Mouse (Mus musculus): ENCODE data around the gene Fndc4. TPM values are rescaled to one million over a fixed set of nuclear protein-coding genes. Genes with fewer than 3 reads are reported as not detected.

Gene Fndc4
- polyA plus RNA-seq, 1 experiment from 2014 or later: 4.5 TPM

Other genes with a start within 250 kb of the Fndc4 start
- gene Atraid, start 247.8 kb downstream of the Fndc4 start, polyA plus RNA-seq (2015; fragmentation: Nextera tagmentation; extraction: Ambion mirVana): 55.8 and 58.8 TPM in 2 replicates
- 3.1 and 3.7 TPM in 2 replicates for gene Slc5a6, start 247.2 kb downstream of the Fndc4 start, polyA plus RNA-seq (2015; fragmentation: Nextera tagmentation; extraction: Ambion mirVana)
- gene Cad, start 241.3 kb downstream of the Fndc4 start, polyA plus RNA-seq (2015; fragmentation: Nextera tagmentation; extraction: Ambion mirVana): 14.1 and 14.6 TPM in 2 replicates
- not detected in 2 replicates for gene Dnajc5g, start 189.8 kb downstream of the Fndc4 start, polyA plus RNA-seq (2015; fragmentation: Nextera tagmentation; extraction: Ambion mirVana)
- gene Slc30a3, start 187.8 kb downstream of the Fndc4 start, polyA plus RNA-seq (2015; fragmentation: Nextera tagmentation; extraction: Ambion mirVana): 0.35 and 0.38 TPM in 2 replicates
- gene Trim54, start 179.4 kb downstream of the Fndc4 start, polyA plus RNA-seq (2015; fragmentation: Nextera tagmentation; extraction: Ambion mirVana): 0.52 and 1.0 TPM in 2 replicates
- not detected in 2 replicates for gene Ucn, start 157.3 kb downstream of the Fndc4 start, polyA plus RNA-seq (2015; fragmentation: Nextera tagmentation; extraction: Ambion mirVana)
- 18.8 and 19.5 TPM in 2 replicates for gene Mpv17, start 141.8 kb downstream of the Fndc4 start, polyA plus RNA-seq (2015; fragmentation: Nextera tagmentation; extraction: Ambion mirVana)
- gene Gm29609, start 116.2 kb downstream of the Fndc4 start, polyA plus RNA-seq (2015; fragmentation: Nextera tagmentation; extraction: Ambion mirVana): 0.33 and 0.74 TPM in 2 replicates
- 28.8 and 31.5 TPM in 2 replicates for gene Gtf3c2, start 115.9 kb downstream of the Fndc4 start, polyA plus RNA-seq (2015; fragmentation: Nextera tagmentation; extraction: Ambion mirVana)
- gene Snx17, start 102.9 kb downstream of the Fndc4 start, polyA plus RNA-seq (2015; fragmentation: Nextera tagmentation; extraction: Ambion mirVana): 40.2 and 41.6 TPM in 2 replicates
- gene Eif2b4, start 102.7 kb downstream of the Fndc4 start, polyA plus RNA-seq (2015; fragmentation: Nextera tagmentation; extraction: Ambion mirVana): 41.2 and 47.3 TPM in 2 replicates
- 2.6 and 3.1 TPM in 2 replicates for gene Zfp513, start 93.8 kb downstream of the Fndc4 start, polyA plus RNA-seq (2015; fragmentation: Nextera tagmentation; extraction: Ambion mirVana)
- gene Ppm1g, start 75.4 kb downstream of the Fndc4 start, polyA plus RNA-seq (2015; fragmentation: Nextera tagmentation; extraction: Ambion mirVana): 110 and 117 TPM in 2 replicates
- gene Nrbp1, start 55.2 kb downstream of the Fndc4 start, polyA plus RNA-seq (2015; fragmentation: Nextera tagmentation; extraction: Ambion mirVana): 47.5 and 48.1 TPM in 2 replicates
- gene Gm9970, start 54.8 kb downstream of the Fndc4 start, polyA plus RNA-seq (2015; fragmentation: Nextera tagmentation; extraction: Ambion mirVana): 0.23 TPM in 1 of 2 replicates, not detected in the other
- gene Krtcap3, start 44.4 kb downstream of the Fndc4 start, polyA plus RNA-seq (2015; fragmentation: Nextera tagmentation; extraction: Ambion mirVana): 3.9 and 4.9 TPM in 2 replicates
- 3.9 and 4.5 TPM in 2 replicates for gene Ift172, start 5.0 kb downstream of the Fndc4 start, polyA plus RNA-seq (2015; fragmentation: Nextera tagmentation; extraction: Ambion mirVana)
- 19.4 and 25.0 TPM in 2 replicates for gene Gckr, start 1.4 kb upstream of the Fndc4 start, polyA plus RNA-seq (2015; fragmentation: Nextera tagmentation; extraction: Ambion mirVana)
- 12.4 and 12.9 TPM in 2 replicates for gene Zfp512, start 156.4 kb upstream of the Fndc4 start, polyA plus RNA-seq (2015; fragmentation: Nextera tagmentation; extraction: Ambion mirVana)
- gene 4930548H24Rik, start 189.7 kb upstream of the Fndc4 start, polyA plus RNA-seq (2015; fragmentation: Nextera tagmentation; extraction: Ambion mirVana): not detected in 2 replicates
- 16.3 and 18.5 TPM in 2 replicates for gene Gpn1, start 198.7 kb upstream of the Fndc4 start, polyA plus RNA-seq (2015; fragmentation: Nextera tagmentation; extraction: Ambion mirVana)
- gene Slc4a1ap, start 230.9 kb upstream of the Fndc4 start, polyA plus RNA-seq (2015; fragmentation: Nextera tagmentation; extraction: Ambion mirVana): 9.6 and 11.1 TPM in 2 replicates
- 7.4 and 7.6 TPM in 2 replicates for gene Supt7l, start 231.7 kb upstream of the Fndc4 start, polyA plus RNA-seq (2015; fragmentation: Nextera tagmentation; extraction: Ambion mirVana)